Mouse (Mus musculus): ENCODE measurements around the gene Tnfrsf22. TPM values are rescaled to one million over a fixed set of nuclear protein-coding genes. Genes with fewer than 3 reads are reported as not detected.
"Not testable (repeated sequence)": the region's sequence is repeated elsewhere in the genome, so short reads cannot be mapped to it uniquely, and the experiment has no call there.

The Tnfrsf22 gene
- total RNA-seq, 2 experiments from 2014 or later = 3.4 to 4.8 TPM

DNA sequence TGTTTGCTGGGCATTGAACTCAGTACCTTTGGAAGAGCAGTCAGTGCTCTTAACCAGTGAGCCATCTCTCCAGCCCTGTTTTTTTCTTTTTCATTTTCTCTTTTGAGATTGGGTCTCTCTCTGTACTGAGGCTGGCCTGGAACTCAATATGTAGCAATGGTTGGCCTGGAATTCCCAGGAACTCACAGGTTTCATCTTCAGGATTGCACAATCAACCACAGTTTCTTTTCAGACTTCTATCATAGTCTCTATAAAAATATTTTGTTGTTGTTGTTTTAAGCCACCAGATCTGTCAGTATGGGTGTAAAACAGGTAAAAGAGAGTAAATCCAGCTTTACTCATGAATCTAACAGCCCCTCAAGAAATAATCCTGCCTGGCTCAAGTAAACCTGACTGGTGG, 11.3 kb upstream of the Tnfrsf22 start:
- intact Hi-C loops (cut with DNase I) = loop anchor here (5.0 kb wide), 1 partner anchor 33 kb away; the partner anchor contains the start of gene Tnfrsf26
- DNase-seq (ENCODE audit: extremely low spot score in 1 of 2, low spot score in 2 of 2) = no peak

DNA sequence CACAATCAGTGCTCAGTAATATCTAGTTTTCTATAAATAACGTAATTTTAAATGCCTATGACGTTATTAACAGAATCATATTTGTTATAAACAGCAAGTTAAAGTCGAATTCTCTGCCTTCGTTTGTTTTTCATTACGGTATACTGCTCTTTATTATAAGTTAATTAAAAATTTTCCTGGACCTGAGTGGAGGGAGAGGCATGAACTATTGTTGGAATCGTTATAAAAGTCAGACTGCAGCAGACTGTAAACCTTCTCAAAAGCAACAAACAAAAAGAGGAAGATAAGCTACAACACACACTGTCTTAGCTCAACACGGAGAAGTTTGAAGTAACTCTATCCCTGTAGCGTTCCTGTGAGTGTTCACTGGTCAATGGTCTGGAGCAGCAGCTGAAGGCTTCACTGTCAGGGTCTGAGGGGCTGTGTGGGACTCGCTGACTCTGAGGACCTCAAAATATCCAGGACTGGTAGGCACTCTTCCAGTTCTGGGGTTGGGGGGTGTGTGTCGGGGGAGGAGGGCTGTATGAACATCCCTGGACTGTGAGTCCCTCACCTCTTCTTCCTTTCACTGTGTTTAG, 397 bp upstream of the Tnfrsf22 start:
- DNase-seq (ENCODE audit: extremely low spot score in 1 of 2, low spot score in 2 of 2); intact Hi-C loops (cut with DNase I): not testable (repeated sequence)

DNA sequence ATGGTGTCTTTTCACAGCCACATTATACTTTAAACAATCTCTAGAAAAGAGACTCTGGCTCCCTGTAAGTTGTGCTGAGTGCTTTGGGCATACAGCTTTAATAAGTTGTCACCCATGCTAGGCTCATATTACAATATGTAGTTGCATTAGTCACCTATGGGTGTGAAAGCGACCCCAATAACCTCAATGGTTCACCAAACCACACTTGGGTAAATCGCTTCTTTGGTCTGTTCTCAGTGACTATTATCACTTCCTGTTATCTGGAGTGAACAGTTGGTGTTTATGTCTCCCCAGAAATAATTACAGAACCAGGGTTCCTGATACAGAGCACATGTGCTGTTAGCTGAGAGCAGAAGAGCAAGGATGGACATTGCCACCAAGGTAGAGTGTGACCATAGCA, 5.5 kb downstream of the Tnfrsf22 start:
- intact Hi-C loops (cut with DNase I); DNase-seq (ENCODE audit: extremely low spot score in 1 of 2, low spot score in 2 of 2): not testable (repeated sequence)

DNA sequence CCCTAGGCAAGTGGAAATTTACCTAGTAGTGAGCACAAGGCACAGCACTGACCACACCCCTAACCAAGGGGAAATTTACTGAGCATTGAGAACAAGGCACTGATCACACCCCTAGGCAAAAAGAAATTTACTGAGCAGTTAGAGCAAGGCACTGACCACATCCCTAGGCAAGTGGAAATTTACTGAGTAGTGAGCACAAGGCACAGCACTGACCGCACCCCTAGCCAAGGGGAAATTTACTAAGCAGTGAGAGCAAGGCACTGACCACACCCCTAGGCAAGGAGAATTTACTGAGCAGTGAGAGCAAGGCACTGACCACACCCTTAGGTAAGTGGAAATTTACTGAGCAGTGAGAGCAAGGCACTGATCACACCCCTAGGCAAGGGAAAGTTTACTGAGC, 12.8 kb downstream of the Tnfrsf22 start:
- DNase-seq (ENCODE audit: extremely low spot score in 1 of 2, low spot score in 2 of 2) = no peak
- intact Hi-C loops (cut with DNase I) = loop anchor here (5.0 kb wide), 1 partner anchor 46 kb away; no protein-coding TSS in a partner anchor

DNA sequence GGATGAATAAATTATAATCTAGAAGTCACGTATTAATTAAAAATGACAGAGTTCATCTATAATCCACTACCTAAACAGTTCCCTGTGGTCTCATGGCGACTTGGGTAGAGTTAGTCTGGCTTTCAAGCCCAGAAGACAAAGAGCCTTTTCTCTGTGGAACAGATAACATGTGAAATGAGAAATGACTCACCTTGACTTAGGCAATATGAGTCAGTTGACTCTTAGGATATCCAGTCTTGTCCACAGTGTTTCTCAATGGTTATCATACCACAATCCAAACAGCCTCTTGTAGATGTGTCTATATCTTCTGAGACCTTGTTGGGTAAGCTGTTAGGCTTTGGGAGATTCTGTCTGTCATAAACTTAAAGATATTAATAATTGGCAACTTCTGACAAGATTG, 18.0 kb downstream of the Tnfrsf22 start:
- DNase-seq (ENCODE audit: extremely low spot score in 1 of 2, low spot score in 2 of 2) = no peak
- intact Hi-C loops (cut with DNase I) = no loop called here

DNA sequence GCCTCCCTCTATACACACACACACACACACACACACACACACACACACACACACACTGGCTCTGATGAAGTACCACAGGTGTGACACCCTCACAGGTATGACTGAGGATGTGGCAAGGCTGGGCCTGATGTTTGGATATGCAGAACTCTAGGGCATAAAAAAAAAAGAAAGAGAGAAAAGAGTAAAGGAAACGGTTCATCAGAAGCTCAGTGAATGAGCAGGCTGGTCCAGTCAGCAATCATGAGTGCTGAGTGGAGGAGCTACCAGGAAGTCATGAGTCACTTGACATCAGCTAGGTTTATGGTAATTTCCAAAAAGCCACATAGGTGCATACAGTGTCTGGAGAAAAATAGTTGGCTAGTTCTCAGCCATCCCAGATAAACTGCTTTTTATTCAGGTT, 20.0 kb downstream of the Tnfrsf22 start:
- DNase-seq (ENCODE audit: extremely low spot score in 1 of 2, low spot score in 2 of 2) = no peak
- intact Hi-C loops (cut with DNase I) = loop anchor here (5.0 kb wide), 1 partner anchor 33 kb away; no protein-coding TSS in a partner anchor

DNA sequence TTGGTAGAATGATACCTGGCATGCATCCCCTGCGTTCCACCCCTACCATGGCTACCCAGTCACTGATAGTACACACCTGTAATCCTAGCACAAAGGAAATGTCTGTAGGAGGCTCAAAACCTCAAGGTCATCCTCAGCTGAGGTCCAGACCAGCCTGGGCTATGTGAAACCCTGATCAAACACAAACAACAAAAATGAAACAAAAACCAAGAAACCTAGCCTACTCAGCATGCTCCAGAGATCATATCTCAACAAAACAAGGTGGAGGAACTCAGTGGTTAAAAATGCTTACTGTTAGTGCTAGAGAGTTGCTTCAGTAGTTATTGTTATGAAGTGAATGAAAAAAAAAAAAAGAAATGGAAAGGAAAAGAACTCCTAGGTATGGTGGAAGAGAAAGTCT, 20.9 kb downstream of the Tnfrsf22 start, which contains the start of gene Tnfrsf26:
Gene Tnfrsf26 (minus strand): TSS at position 183 of the 400 bp plus-strand sequence.
- no peak for DNase-seq (ENCODE audit: extremely low spot score in 1 of 2, low spot score in 2 of 2)
- intact Hi-C loops (cut with DNase I) = loop anchor here (5.0 kb wide), 1 partner anchor 34 kb away; no protein-coding TSS in a partner anchor

DNA sequence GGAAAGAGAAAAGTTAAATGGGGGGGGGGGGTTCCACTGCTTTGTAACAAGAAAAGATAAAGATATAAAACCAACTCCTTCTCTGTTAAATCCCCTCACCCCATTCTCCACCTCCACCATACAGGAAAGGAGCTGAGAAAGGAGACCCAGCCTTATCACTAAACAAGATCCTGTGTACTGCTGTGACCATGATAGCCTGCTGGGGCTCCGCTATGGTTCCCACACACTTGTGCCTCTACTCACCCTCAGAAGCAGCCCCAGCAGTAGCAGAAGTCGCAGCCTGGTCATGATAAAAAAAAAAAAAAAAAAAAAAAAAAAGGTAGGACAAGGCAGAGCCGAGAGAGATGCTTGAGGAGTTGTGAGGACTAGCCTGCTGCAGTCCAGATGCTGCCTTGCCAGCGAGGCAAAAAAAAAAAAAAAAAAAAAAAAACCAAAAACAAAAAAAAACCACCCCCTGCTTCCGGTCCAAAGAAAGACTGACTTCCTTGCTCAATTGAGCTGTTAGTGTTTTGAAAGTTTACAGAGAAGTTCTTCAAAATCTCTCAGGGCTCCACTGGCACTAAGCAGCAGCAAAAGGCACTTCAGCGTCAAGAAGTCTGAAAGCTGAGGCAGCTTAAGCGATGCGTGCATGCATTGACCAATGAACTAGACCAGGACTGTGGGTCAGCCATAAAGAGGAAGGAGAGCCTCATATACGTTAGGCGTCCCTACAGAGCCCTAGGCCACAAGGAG, 21.7 kb downstream of the Tnfrsf22 start:
- DNase-seq (ENCODE audit: extremely low spot score in 1 of 2, low spot score in 2 of 2) = no peak
- intact Hi-C loops (cut with DNase I) = loop anchor here (5.0 kb wide), 1 partner anchor 35 kb away; no protein-coding TSS in a partner anchor

DNA sequence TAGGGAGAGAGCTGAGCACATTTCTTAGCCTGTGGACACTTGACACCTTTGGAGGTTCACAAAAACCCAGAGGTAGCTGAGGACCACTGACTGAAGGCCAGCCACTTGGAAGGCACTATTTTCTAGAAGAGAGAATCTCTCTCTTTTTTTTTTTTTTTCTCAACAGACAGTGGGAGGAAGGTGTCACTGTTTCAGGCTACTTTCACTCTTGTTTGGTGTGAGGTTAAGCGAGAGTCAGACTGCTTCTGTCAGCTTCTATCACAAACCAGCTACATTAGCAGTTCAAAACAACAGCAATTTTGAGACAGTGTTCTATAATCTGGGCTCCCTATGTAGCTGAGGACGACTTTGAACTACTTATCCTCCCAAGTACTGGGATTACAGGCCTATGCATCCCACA, 23.3 kb downstream of the Tnfrsf22 start:
- intact Hi-C loops (cut with DNase I) = loop anchor here (5.0 kb wide), 1 partner anchor 36 kb away; no protein-coding TSS in a partner anchor
- no peak for DNase-seq (ENCODE audit: extremely low spot score in 1 of 2, low spot score in 2 of 2)

DNA sequence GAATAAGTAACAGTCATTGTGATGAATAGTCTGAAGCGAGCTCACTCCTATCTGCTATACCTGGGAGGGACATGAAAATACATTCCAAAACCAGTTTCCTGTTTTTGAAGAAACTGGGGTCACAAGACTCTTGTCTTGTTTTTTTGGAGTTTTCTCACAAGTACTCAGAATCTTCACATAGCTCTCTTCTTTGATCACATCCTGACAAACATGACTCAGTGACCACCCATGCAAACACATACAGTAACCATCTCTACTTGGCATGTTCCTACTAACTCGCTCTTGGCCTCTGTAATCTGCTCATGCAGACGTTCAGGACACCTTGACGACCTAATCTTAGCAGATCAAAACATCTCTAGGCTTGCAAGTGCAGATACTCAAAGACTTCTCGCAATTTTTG, 24.3 kb downstream of the Tnfrsf22 start:
- DNase-seq (ENCODE audit: extremely low spot score in 1 of 2, low spot score in 2 of 2) = no peak
- intact Hi-C loops (cut with DNase I) = loop anchor here (5.0 kb wide), 1 partner anchor 37 kb away; no protein-coding TSS in a partner anchor

DNA sequence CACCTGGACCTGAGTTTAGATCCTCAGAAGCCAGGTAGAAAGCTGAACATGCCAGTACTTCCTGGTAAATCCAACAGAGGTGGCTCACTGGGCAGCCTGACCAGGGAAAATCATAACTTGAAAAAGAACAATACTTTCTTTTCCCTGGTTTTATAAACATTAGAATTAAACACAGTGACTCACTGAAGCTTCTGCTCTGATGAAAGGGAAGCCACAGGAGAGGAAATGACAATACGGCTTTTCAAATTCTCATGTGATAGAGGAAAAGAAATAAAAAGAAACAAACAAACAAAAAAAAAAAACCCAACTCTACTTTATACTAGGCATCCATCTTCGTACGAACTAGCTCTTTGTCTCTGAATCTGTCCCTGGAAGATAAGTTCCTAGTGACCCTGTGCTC, 24.9 kb downstream of the Tnfrsf22 start:
- DNase-seq (ENCODE audit: extremely low spot score in 1 of 2, low spot score in 2 of 2) = no peak
- intact Hi-C loops (cut with DNase I) = no loop called here

DNA sequence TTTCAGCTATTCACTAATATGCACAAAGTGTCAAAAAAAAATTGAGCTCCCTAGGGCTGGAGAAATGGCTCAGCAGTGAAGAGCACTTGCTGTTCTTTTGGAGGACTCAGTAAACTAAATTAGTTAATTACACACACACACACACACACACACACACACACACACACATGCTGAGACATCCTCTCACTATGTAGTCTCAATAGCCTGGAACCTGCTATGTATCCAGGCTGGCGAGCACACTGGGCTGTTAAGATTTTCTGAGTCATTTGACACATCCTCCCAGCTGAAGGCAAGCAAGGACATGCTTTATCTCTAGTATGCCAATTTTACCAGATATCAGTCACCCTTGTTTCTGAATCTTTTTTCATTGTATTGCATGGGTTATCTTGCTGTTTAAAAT, 28.5 kb downstream of the Tnfrsf22 start:
- intact Hi-C loops (cut with DNase I) = no loop called here
- DNase-seq (ENCODE audit: extremely low spot score in 1 of 2, low spot score in 2 of 2) = no peak

DNA sequence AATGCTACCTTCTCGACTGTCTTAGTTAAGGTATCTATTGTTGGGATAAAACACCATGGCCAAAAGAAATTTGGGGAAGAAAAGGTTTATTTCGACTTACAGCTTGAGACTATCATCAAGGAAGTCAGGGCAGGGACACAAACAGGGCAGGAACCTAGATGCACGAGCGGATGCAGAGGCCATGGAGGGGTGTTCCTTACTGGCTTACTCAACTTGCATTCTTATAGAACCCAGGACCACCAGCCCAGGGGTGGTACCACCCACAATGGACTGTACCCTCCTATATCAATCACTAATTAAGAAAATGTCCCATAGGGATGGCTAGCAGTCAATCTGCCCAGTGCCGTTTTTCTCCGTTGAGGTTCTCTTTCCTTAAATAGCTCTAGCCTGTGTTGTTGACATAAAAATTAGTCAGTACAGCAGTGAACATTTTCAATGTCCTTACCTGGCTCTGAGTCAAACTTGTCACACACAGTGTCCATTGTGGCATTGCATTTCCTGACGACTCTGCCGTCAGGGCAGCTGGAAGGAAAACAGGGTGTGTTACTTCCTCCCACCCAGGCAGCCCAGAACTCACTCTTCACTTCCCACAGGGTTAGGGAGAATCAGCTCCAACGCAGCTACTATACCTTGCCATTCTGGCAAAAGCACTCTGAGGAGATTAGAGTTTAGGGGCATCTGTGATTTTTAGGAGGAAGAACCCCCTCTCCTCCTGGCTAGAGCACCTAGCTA, 34.9 kb downstream of the Tnfrsf22 start:
- no peak for DNase-seq (ENCODE audit: extremely low spot score in 1 of 2, low spot score in 2 of 2)
- intact Hi-C loops (cut with DNase I) = no loop called here

DNA sequence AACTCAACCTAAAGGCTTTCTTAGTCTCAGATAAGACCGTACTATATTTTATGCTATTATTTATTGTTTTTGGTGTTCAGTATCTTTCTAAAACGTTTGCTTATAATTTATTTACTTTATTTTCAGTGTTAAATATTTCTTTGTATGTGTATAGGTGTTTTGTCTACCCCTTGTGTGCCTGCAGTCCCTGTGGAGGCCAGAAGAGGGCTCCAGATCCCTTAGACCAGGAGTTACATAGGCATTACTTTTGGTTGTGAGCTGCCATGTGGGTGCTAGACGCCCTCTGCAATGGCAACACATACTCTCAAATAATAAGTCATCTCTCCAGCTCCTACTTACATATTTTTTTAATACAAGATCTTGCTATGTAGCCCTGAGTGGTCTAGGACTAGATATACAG, 37.2 kb downstream of the Tnfrsf22 start:
- intact Hi-C loops (cut with DNase I) = no loop called here
- no peak for DNase-seq (ENCODE audit: extremely low spot score in 1 of 2, low spot score in 2 of 2)

DNA sequence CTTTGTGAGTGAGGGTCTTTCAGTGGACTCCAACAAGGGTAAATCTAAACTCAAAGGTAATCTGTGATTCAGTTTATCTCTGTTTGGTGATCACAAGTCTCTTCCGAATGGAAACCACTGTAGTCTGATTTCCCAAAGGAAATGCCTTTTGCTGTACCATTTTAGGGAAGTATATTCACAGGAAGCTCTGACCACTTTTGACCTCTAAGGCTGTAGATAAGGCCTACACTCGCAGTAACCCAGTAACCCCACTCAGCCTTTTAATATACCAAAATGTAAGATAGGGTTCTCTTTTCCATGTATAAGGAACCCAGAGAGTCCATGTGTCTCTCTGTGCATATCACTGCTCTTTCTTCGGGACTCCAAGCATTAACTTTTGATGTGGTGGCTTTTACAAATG, 44.1 kb downstream of the Tnfrsf22 start:
- no peak for DNase-seq (ENCODE audit: extremely low spot score in 1 of 2, low spot score in 2 of 2)
- intact Hi-C loops (cut with DNase I) = no loop called here

DNA sequence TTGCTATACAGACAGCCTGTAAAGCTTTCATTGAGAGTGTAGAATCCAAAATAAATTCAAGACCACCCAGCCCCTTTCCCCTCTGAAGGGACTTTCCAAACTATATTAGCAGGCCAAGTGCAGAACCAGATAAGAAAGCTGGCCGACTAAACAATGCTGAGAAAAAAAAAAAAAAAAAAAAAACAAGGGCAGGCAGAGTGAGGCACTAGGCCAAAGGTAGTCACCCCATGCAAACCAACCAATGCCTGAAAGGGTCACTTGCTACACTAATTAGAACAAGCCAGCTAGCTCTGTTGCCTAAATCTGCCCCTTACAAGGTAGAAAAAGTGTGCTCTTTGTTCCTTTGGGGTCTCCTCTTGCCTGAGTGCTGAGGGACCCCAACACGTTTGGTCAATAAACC, 44.6 kb downstream of the Tnfrsf22 start:
- no peak for DNase-seq (ENCODE audit: extremely low spot score in 1 of 2, low spot score in 2 of 2)
- intact Hi-C loops (cut with DNase I) = loop anchor here (5.0 kb wide), 1 partner anchor 142 kb away; no protein-coding TSS in a partner anchor

DNA sequence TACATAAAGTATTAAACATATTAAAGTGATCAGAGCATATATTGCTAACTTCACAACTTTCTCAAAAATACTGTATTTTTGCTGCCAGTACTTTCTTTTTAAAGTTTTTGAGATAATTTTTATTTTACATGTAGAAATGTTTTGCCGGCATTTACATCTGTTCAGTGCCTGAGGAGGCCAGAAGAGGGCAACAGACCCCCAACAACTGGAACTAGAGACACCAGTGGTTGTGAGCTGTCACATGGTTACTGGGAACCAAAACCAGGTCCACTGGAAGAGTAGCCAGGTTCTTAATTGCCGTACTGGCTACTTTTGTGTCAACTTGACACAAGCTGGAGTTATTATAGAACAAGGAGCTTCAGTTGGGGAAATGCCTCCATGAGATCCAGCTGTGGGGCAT, 47.8 kb downstream of the Tnfrsf22 start:
- intact Hi-C loops (cut with DNase I) = loop anchor here (5.0 kb wide), 1 partner anchor 146 kb away; no protein-coding TSS in a partner anchor
- no peak for DNase-seq (ENCODE audit: extremely low spot score in 1 of 2, low spot score in 2 of 2)

DNA sequence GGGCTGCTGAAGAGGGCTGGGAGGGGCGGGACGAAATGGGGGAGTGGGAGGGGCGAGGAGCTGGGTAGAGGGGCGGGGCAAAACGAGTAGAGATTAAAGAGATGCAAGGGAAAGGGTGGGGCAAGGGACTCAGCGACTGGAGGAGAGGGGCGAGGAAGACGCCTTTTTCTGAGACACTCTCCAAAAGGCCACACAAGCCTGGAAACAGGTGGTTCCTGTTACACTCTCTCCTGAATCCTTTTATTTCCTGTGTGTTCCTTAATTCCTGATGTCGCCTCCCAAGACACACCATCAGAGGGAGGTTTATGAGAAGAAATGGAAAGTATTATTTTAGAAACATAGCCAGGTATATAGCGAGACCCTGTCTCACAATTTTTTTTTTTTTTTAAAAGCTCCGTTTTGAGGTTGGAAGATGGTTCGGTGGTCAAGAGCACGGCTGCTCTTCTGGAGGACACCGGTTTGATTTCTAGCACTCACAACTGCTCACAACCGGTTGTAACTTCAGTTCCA, 49.2 kb downstream of the Tnfrsf22 start:
- intact Hi-C loops (cut with DNase I) = loop anchor here (5.0 kb wide), 1 partner anchor 147 kb away; no protein-coding TSS in a partner anchor
- DNase-seq (ENCODE audit: extremely low spot score in 1 of 2, low spot score in 2 of 2) = no peak
